Mouse (Mus musculus) MEL (cell line): ENCODE measurements around the gene A630089N07Rik. TPM values are rescaled to one million over a fixed set of nuclear protein-coding genes. Genes with fewer than 3 reads are reported as not detected.

Source experiments
- DNase-seq: peaks from one replicate; pipeline ENCODE4 v3.0.0; 2011; ENCODE audit warnings: low read depth, low spot score
- H3K27ac ChIP-seq: 2 replicates; pipeline ENCODE4 v1.5.1; 2012; ENCODE audit warnings: low read depth, mild to moderate bottlenecking, control low read depth, low read length, moderate library complexity; ENCODE audit not compliant: control insufficient read depth
- H3K27me3 ChIP-seq, 2 experiments: fragments of 150-350 bp in 1 of 2; sonication (generic) in 1 of 2; 2 replicates each; pipeline ENCODE4 v1.6.1; 2012; ENCODE audit warnings: low read length in 2 of 2, mild to moderate bottlenecking in 2 of 2, improper control_type of control experiment in 1 of 2, moderate library complexity in 1 of 2; ENCODE audit not compliant: insufficient read depth in 2 of 2, control insufficient read depth in 1 of 2
- H3K36me3 ChIP-seq, 2 experiments: 2 replicates each; pipeline ENCODE4 v1.6.1; 2012 to 2014; ENCODE audit warnings: low read length in 2 of 2, improper control_type of control experiment in 1 of 2, inconsistent platforms in 1 of 2, mild to moderate bottlenecking in 1 of 2; ENCODE audit not compliant: insufficient read depth in 2 of 2, control insufficient read depth in 1 of 2
- H3K4me1 ChIP-seq, 2 experiments: fragments of 150-350 bp in 1 of 2; sonication (generic) in 1 of 2; 2 replicates each; pipeline ENCODE4 v1.6.1; 2012; ENCODE audit warnings: low read length in 2 of 2, improper control_type of control experiment in 1 of 2, mild to moderate bottlenecking in 1 of 2; ENCODE audit not compliant: insufficient read depth in 2 of 2, control insufficient read depth in 1 of 2
- H3K4me3 ChIP-seq, 2 experiments: fragments of 150-350 bp in 1 of 2; sonication (generic) in 1 of 2; 2 replicates each; pipeline ENCODE4 v1.5.1; 2012; ENCODE audit warnings: low read depth in 2 of 2, low read length in 2 of 2, mild to moderate bottlenecking in 2 of 2, moderate library complexity in 2 of 2, control low read depth in 1 of 2, improper control_type of control experiment in 1 of 2; ENCODE audit not compliant: control insufficient read depth in 1 of 2, insufficient read depth in 1 of 2
- H3K79me2 ChIP-seq: 2 replicates; pipeline ENCODE4 v1.6.1; 2012; ENCODE audit warnings: mild to moderate bottlenecking, low read length, moderate library complexity; ENCODE audit not compliant: control insufficient read depth, poor library complexity, insufficient read depth
- H3K9ac ChIP-seq: 2 replicates; pipeline ENCODE4 v1.6.1; 2012; ENCODE audit warnings: low read depth, mild to moderate bottlenecking, control low read depth, low read length, moderate library complexity; ENCODE audit not compliant: control insufficient read depth, poor library complexity, severe bottlenecking
- H3K9me3 ChIP-seq: fragments of 150-350 bp; sonication (generic); replicated peaks from 2 replicates; pipeline ENCODE4 v1.6.1; 2012; ENCODE audit warnings: mild to moderate bottlenecking, low read length, improper control_type of control experiment, moderate library complexity; ENCODE audit not compliant: insufficient read depth
- CHD1 ChIP-seq: IDR thresholded peaks from 2 replicates; pipeline ENCODE4 v1.6.1; 2012; ENCODE audit warnings: low read depth, mild to moderate bottlenecking, inconsistent platforms, low read length, improper control_type of control experiment
- CTCF ChIP-seq, 3 experiments: IDR thresholded peaks in 2 of 3; conservative IDR thresholded peaks in 1 of 3; 2 replicates each; pipeline ENCODE4 v1.5.1; 2011 to 2012; ENCODE audit warnings: low read length in 3 of 3, low read depth in 2 of 3, mild to moderate bottlenecking in 2 of 3, improper control_type of control experiment in 1 of 3, inconsistent platforms in 1 of 3, mixed read lengths in 1 of 3, moderate library complexity in 1 of 3; ENCODE audit not compliant: control insufficient read depth in 1 of 3, insufficient read depth in 1 of 3, poor library complexity in 1 of 3, severe bottlenecking in 1 of 3
- EP300 ChIP-seq, 2 experiments: IDR thresholded peaks; 2 replicates each; pipeline ENCODE4 v1.6.1; 2011; ENCODE audit warnings: improper control_type of control experiment in 2 of 2, low read length in 2 of 2, low read depth in 1 of 2, mild to moderate bottlenecking in 1 of 2
- ETS1 ChIP-seq: IDR thresholded peaks from 2 replicates; pipeline ENCODE4 v1.6.1; 2012; ENCODE audit warnings: low read depth, mild to moderate bottlenecking, inconsistent platforms, low read length, improper control_type of control experiment, moderate library complexity
- GABPA ChIP-seq: IDR thresholded peaks from 2 replicates; pipeline ENCODE4 v1.6.1; 2012; ENCODE audit warnings: low read depth, mild to moderate bottlenecking, inconsistent platforms, low read length, improper control_type of control experiment, moderate library complexity
- GATA1 ChIP-seq: IDR thresholded peaks from 2 replicates; pipeline ENCODE4 v1.6.1; 2011; ENCODE audit warnings: low read depth, low read length, improper control_type of control experiment
- JUND ChIP-seq: IDR thresholded peaks from 2 replicates; pipeline ENCODE4 v1.6.1; 2011; ENCODE audit warnings: low read depth, mild to moderate bottlenecking, improper control_type of control experiment, low read length
- KAT2A ChIP-seq: conservative IDR thresholded peaks from 2 replicates; pipeline ENCODE4 v1.6.1; 2012; ENCODE audit warnings: low read depth, low read length, improper control_type of control experiment, inconsistent platforms
- MAFK ChIP-seq: IDR thresholded peaks from 2 replicates; pipeline ENCODE4 v1.6.1; 2011; ENCODE audit warnings: low read depth, mild to moderate bottlenecking, low read length, improper control_type of control experiment, borderline replicate concordance
- MAX ChIP-seq: IDR thresholded peaks from 2 replicates; pipeline ENCODE4 v1.6.1; 2011; ENCODE audit warnings: low read length, improper control_type of control experiment
- MAZ ChIP-seq: IDR thresholded peaks from 2 replicates; pipeline ENCODE4 v1.6.1; 2012; ENCODE audit warnings: low read depth, mild to moderate bottlenecking, inconsistent platforms, low read length, improper control_type of control experiment
- MXI1 ChIP-seq: IDR thresholded peaks from 2 replicates; pipeline ENCODE4 v1.6.1; 2011; ENCODE audit warnings: mild to moderate bottlenecking, low read depth, low read length, improper control_type of control experiment
- MYB ChIP-seq: IDR thresholded peaks from 2 replicates; pipeline ENCODE4 v1.6.1; 2011; ENCODE audit warnings: mild to moderate bottlenecking, low read depth, low read length, improper control_type of control experiment
- MYC ChIP-seq: IDR thresholded peaks from 2 replicates; pipeline ENCODE4 v1.6.1; 2011; ENCODE audit warnings: low read depth, mild to moderate bottlenecking, low read length, improper control_type of control experiment, moderate library complexity
- POLR2A ChIP-seq, 2 experiments: IDR thresholded peaks; 2 replicates each; pipeline ENCODE4 v1.6.1; 2011 to 2012; ENCODE audit warnings: low read length in 2 of 2, mild to moderate bottlenecking in 2 of 2, control low read depth in 1 of 2, improper control_type of control experiment in 1 of 2, low read depth in 1 of 2, moderate library complexity in 1 of 2; ENCODE audit not compliant: control insufficient read depth in 1 of 2, insufficient read depth in 1 of 2, poor library complexity in 1 of 2
- POLR2AphosphoS2 ChIP-seq: IDR thresholded peaks from 2 replicates; pipeline ENCODE4 v1.6.1; 2011; ENCODE audit warnings: low read length, improper control_type of control experiment
- POLR2AphosphoS5 ChIP-seq: IDR thresholded peaks from 2 replicates; pipeline ENCODE4 v1.6.1; 2012; ENCODE audit warnings: low read depth, borderline replicate concordance, mild to moderate bottlenecking, inconsistent platforms, low read length, moderate library complexity, mixed read lengths
- RCOR1 ChIP-seq: IDR thresholded peaks from 2 replicates; pipeline ENCODE4 v1.6.1; 2012; ENCODE audit warnings: low read depth, mild to moderate bottlenecking, inconsistent platforms, low read length, improper control_type of control experiment
- SIN3A ChIP-seq: IDR thresholded peaks from 2 replicates; pipeline ENCODE4 v1.6.1; 2012; ENCODE audit warnings: low read length, improper control_type of control experiment, inconsistent platforms
- SMC3 ChIP-seq: IDR thresholded peaks from 2 replicates; pipeline ENCODE4 v1.6.1; 2011; ENCODE audit warnings: low read depth, low read length, improper control_type of control experiment
- TAL1 ChIP-seq: IDR thresholded peaks from 2 replicates; pipeline ENCODE4 v1.6.1; 2012; ENCODE audit warnings: mild to moderate bottlenecking, inconsistent platforms, low read length, moderate library complexity, mixed read lengths
- TBP ChIP-seq: IDR thresholded peaks from 2 replicates; pipeline ENCODE4 v1.8.0; 2011; ENCODE audit warnings: low read depth, low read length, improper control_type of control experiment
- TCF12 ChIP-seq: IDR thresholded peaks from 2 replicates; pipeline ENCODE4 v1.6.1; 2014; ENCODE audit warnings: low read depth, mild to moderate bottlenecking, inconsistent platforms, low read length, improper control_type of control experiment, moderate library complexity
- UBTF ChIP-seq: IDR thresholded peaks from 2 replicates; pipeline ENCODE4 v1.6.1; 2012; ENCODE audit warnings: low read depth, mild to moderate bottlenecking, inconsistent platforms, low read length, improper control_type of control experiment, moderate library complexity, borderline replicate concordance; ENCODE audit not compliant: insufficient read depth
- ZC3H11A ChIP-seq: IDR thresholded peaks from 2 replicates; pipeline ENCODE4 v1.6.1; 2012; ENCODE audit warnings: low read depth, mild to moderate bottlenecking, inconsistent platforms, low read length, improper control_type of control experiment
- ZKSCAN1 ChIP-seq: IDR thresholded peaks from 2 replicates; pipeline ENCODE4 v1.6.1; 2012; ENCODE audit warnings: low read depth, mild to moderate bottlenecking, inconsistent platforms, low read length, improper control_type of control experiment, moderate library complexity
- ZMIZ1 ChIP-seq: IDR thresholded peaks from 2 replicates; pipeline ENCODE4 v1.6.1; 2012; ENCODE audit warnings: low read depth, mild to moderate bottlenecking, inconsistent platforms, low read length, improper control_type of control experiment, moderate library complexity
- ZNF384 ChIP-seq: IDR thresholded peaks from 2 replicates; pipeline ENCODE4 v1.6.1; 2012; ENCODE audit warnings: low read depth, mild to moderate bottlenecking, inconsistent platforms, low read length, improper control_type of control experiment
- polyA plus RNA-seq, 2 experiments: library from polyadenylated mRNA; stranded (reverse) in 1 of 2; unstranded in 1 of 2; fragments of >175 nt in 1 of 2; fragments of >200 nt in 1 of 2; gene quantifications; 2 replicates each; pipeline versions ENCODE4 v1.2.1 to v1.2.4; 2012; ENCODE audit warnings: low replicate concordance in 2 of 2, low read depth in 1 of 2; ENCODE audit not compliant: insufficient read length in 2 of 2, insufficient read depth in 1 of 2, missing spikeins in 1 of 2
- total RNA-seq: library from RNA; depleted of rRNA; stranded (reverse); fragments of 300-350 nt; gene quantifications from 2 replicates; pipeline ENCODE4 v1.2.3, GENCODE M21; 2012

The A630089N07Rik gene
- total and polyA plus RNA-seq, 3 experiments, result 7.4 to 539 (median 9.8) TPM

DNA sequence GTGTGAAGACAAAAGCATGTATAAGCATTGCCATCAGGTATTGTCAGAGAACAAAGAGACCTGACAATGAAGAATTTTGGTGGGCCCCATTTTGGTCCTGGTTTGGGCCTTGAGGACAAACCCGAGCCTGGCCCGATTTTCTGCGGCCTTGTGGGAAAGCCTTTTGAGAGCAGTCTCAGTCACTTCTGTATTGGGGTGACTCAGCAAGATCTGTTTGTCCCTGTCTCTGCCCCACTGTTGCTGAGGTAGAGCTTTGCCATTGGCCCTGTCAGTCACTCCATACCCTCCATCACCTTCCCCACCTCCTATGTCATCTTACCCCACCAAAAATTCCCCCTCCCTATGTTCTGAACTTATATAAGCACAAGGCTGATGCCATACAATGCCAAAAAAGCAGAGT lies 104.5 kb downstream of the A630089N07Rik start:
- H3K4me3 ChIP-seq, result no peak overlapping the region
- H3K4me1 ChIP-seq, result peaks cover 2 to 7% of the 10 kb centered on the region in 2 experiments; a peak in 3 of 4 replicates
- no peaks in the 10 kb centered on the region for H3K9me3 ChIP-seq
- no peaks in the 10 kb centered on the region; the same call in 1 of the 2 replicates for H3K79me2 ChIP-seq
- H3K36me3 ChIP-seq, result peaks cover 0 to 3% of the 10 kb centered on the region in 2 experiments; a peak in 2 of 4 replicates
- H3K9ac ChIP-seq, result no peak overlapping the region
- H3K27ac ChIP-seq, result peak overlapping the region; percentile 16; the same call in 1 of the 2 replicates
- peak; percentile 53 for DNase-seq
- no peak for TF ChIP-seq SIN3A
- TF ChIP-seq ZC3H11A, result no peak
- no peak for TF ChIP-seq RCOR1
- TF ChIP-seq TAL1, result no peak
- TF ChIP-seq POLR2AphosphoS2, result no peak
- no peak for TF ChIP-seq MYB
- no peak for TF ChIP-seq SMC3
- TF ChIP-seq GATA1, result no peak
- no peak for TF ChIP-seq ZKSCAN1
- H3K27me3 ChIP-seq, result no peaks in the 10 kb centered on the region

DNA sequence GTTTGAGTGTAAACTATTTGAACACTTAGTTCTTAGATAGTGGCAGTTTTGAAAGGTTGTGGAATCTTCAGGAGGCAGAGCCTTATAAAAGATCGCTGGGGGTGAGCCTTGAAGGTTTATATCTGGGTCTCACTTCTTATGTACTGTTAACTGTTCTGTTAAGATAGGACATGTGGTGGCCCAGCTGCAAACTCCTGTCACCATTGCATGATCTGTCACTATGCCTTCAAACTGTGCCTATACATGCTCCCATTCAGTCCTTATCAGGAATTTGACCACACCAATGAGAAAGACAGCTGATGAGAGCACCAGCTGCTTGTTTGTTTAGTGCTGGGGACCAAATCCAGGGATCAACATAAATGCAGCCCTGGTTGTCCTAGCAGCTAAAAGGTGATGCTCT lies 105.0 kb downstream of the A630089N07Rik start:
- Histone ChIP-seq H3K9me3 (no peaks in the 10 kb centered on the region), H3K27me3 (no peaks in the 10 kb centered on the region), H3K36me3 (peaks cover 0 to 3% of the 10 kb centered on the region in 2 experiments; a peak in 2 of 4 replicates), H3K9ac (no peak overlapping the region), H3K27ac (peak overlapping the region; percentile 35; the same call in 1 of the 2 replicates), H3K4me3 (no peak overlapping the region), H3K4me1 (peaks cover 2 to 7% of the 10 kb centered on the region in 2 experiments; a peak in 3 of 4 replicates), H3K79me2 (no peaks in the 10 kb centered on the region; the same call in 1 of the 2 replicates)
- TF ChIP-seq CHD1 (no peak), MXI1 (peak; percentile 59; the same call in 1 of the 2 replicates), UBTF (no peak), ETS1 (peak; percentile 96), RCOR1 (no peak), POLR2AphosphoS2 (no peak), MYB (peak; percentile 22; the same call in 1 of the 2 replicates), GABPA (no peak), JUND (no peak), CTCF (IDR thresholded peaks at IDR 0.05 in 2 of 3, conservative IDR thresholded peaks at IDR 0.05 in 1 of 3; ENCODE audit: control insufficient read depth in 1 of 3, insufficient read depth in 1 of 3, low read depth in 2 of 3, low read length in 3 of 3, poor library complexity in 1 of 3, severe bottlenecking in 1 of 3) (no peak), TBP (no peak), TAL1 (peak; percentile 24; the same call in 1 of the 2 replicates), KAT2A (no peak), EP300 (IDR thresholded peaks at IDR 0.05; ENCODE audit: low read depth in 1 of 2, low read length in 2 of 2) (peak; percentile 55 to 74), POLR2A (IDR thresholded peaks at IDR 0.05; ENCODE audit: control insufficient read depth in 1 of 2, insufficient read depth in 1 of 2, low read depth in 1 of 2, low read length in 2 of 2, poor library complexity in 1 of 2) (no peak), MAX (peak; percentile 64), MYC (no peak), MAZ (no peak), GATA1 (peak; percentile 45; the same call in 1 of the 2 replicates), POLR2AphosphoS5 (no peak), ZMIZ1 (no peak), SIN3A (peak; percentile 33; the same call in 1 of the 2 replicates), SMC3 (no peak), ZNF384 (no peak), TCF12 (peak; percentile 81; the same call in 1 of the 2 replicates), MAFK (no peak)
- peak; percentile 50 for DNase-seq
